9 mouse cellular contexts compared by ENCODE assay signal in the genomic region with DNA sequence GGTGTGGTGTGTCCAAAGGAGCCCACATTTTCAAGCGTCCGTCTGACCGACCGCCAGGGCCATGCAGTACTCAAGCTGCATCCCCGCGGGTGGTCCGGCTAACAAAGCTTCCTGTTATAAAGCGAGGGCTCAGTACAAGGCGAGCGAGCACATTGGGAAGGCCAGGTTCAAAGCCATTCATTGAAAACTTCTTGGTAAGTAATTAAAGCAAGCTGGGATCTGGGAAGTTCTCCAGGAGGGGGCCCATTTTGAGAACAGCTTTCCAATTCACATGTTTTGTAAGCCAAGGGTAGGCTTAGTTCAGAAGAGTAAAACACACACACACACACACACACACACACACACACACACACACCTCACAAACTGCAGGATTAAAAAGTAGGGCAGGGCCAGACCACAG. TPM values are rescaled to one million over a fixed set of nuclear protein-coding genes. Genes with fewer than 3 reads are reported as not detected.
A peak's percentile ranks its signal among the peaks of the same experiment; 100 is the strongest.
DNase-seq lines count a peak whose midpoint lies in the region; ATAC-seq lines count a peak whose summit lies in the region.
"Had no signal": no experiment of that assay in that cellular context is flagged by ENCODE, and none has a peak within 500 bp of the region (broad histone marks: within the 10 kb centered on the region; RNA-seq: fewer than 3 reads in every experiment).

No protein-coding gene starts in this region.

- H3K27me3 ChIP-seq in forebrain, embryonic 12.5 days, result peaks cover 39% of the 10 kb centered on the region
- no peaks in the 10 kb centered on the region for H3K27me3 ChIP-seq in midbrain, embryonic 15.5 days (replicated peaks)

- H3K4me3 ChIP-seq in forebrain, embryonic 12.5 days (replicated peaks), result no peak overlapping the region
- H3K4me3 ChIP-seq in midbrain, embryonic 15.5 days, result no peak overlapping the region

- no peak overlapping the region for H3K9ac ChIP-seq in forebrain, embryonic 12.5 days
- H3K9ac ChIP-seq in midbrain, embryonic 15.5 days, result no peak overlapping the region

- 7% methylated on average over 10 of the region's 10 CpGs for WGBS in forebrain, embryonic 12.5 days
- WGBS in midbrain, embryonic 15.5 days, result 14% methylated on average over 10 of the region's 10 CpGs

- H3K9me3 ChIP-seq in forebrain, embryonic 12.5 days, result no peaks in the 10 kb centered on the region
- no peaks in the 10 kb centered on the region for H3K9me3 ChIP-seq in midbrain, embryonic 15.5 days

- ATAC-seq in forebrain, embryonic 12.5 days (ENCODE audit: low FRiP score), result peak; percentile 89
- ATAC-seq in midbrain, embryonic 15.5 days (replicated peaks), result peak; percentile 83

- peak; percentile 22 for DNase-seq in brain, embryonic 18.5 days (ENCODE audit: low read depth, low spot score)
- peak; percentile 52 for DNase-seq in layer of hippocampus, adult 9-11 months
- DNase-seq in adrenal gland, postnatal 25 days, result no peak
- DNase-seq in lung, postnatal 10 days, result no peak
- DNase-seq in gastrocnemius, postnatal 10 days, result no peak
- DNase-seq in lung, adult 18-20 months, result no peak
- DNase-seq: gastrocnemius, postnatal 14 days had no signal

- no peak overlapping the region for H3K4me2 ChIP-seq in forebrain, embryonic 12.5 days
- H3K4me2 ChIP-seq in midbrain, embryonic 15.5 days, result no peak overlapping the region

- no peaks in the 10 kb centered on the region for H3K36me3 ChIP-seq in forebrain, embryonic 12.5 days (replicated peaks)
- no peaks in the 10 kb centered on the region for H3K36me3 ChIP-seq in midbrain, embryonic 15.5 days (replicated peaks)

- H3K27ac ChIP-seq in forebrain, embryonic 12.5 days, result no peak overlapping the region
- H3K27ac ChIP-seq in midbrain, embryonic 15.5 days, result no peak overlapping the region

- H3K4me1 ChIP-seq in forebrain, embryonic 12.5 days, result peaks cover 8% of the 10 kb centered on the region
- no peaks in the 10 kb centered on the region for H3K4me1 ChIP-seq in midbrain, embryonic 15.5 days

RNA-seq across cellular contexts. Expression of gene Prep, which starts 57.3 kb away (rescaled TPM):
- polyA plus RNA-seq in forebrain, embryonic 12.5 days (2016; fragmentation: Nextera tagmentation; extraction: Ambion mirVana), result 23.7 and 27.4 TPM in 2 replicates
- polyA plus RNA-seq in midbrain, embryonic 15.5 days (2015; fragmentation: Nextera tagmentation; extraction: Ambion mirVana), result 24.7 and 25.4 TPM in 2 replicates
- 25.4 and 27.3 TPM in 2 replicates for total RNA-seq in adrenal gland, postnatal 25 days (2021)
- 10 to 100 TPM in 1 of 2 experiments, 1 to 10 TPM in 1; 9.9 to 10.6 TPM for total RNA-seq in gastrocnemius, postnatal 10 days (2021)

Comparison
In these comparisons a context has a peak if more than half of its experiments do, and no peak if none do; other contexts are left out.
1. DNase-seq: peak in brain, embryonic 18.5 days (single experiment) and layer of hippocampus, adult 9-11 months (single experiment); none in adrenal gland, postnatal 25 days (single experiment), lung, postnatal 10 days (single experiment), gastrocnemius, postnatal 10 days (single experiment) and lung, adult 18-20 months (0 of 2).